Mouse (Mus musculus) limb, embryonic 12.5 days (tissue): ENCODE data around the gene Rnf214. TPM values are rescaled to one million over a fixed set of nuclear protein-coding genes. Genes with fewer than 3 reads are reported as not detected.

Source experiments
- ATAC-seq: fragments of 200-750 bp; cut with Nextera tagmentation; 2 replicates; pipeline ENCODE4 v1.8.0; 2017; ENCODE audit warnings: low read depth, moderate TSS enrichment; ENCODE audit not compliant: insufficient number of reproducible peaks, insufficient read depth, low FRiP score, low TSS enrichment
- H3K27ac ChIP-seq: fragments of 300-500 bp; sonication (generic); 2 replicates; pipeline ENCODE4 v1.5.1; 2016; ENCODE audit warnings: mild to moderate bottlenecking, moderate library complexity
- H3K27me3 ChIP-seq: fragments of 300-500 bp; sonication (generic); 2 replicates; pipeline ENCODE4 v1.6.1; 2016; ENCODE audit warnings: mild to moderate bottlenecking, moderate library complexity
- H3K36me3 ChIP-seq: fragments of 300-500 bp; sonication (generic); 2 replicates; pipeline ENCODE4 v1.6.1; 2016; ENCODE audit warnings: mild to moderate bottlenecking, moderate library complexity
- H3K4me1 ChIP-seq: fragments of 300-500 bp; sonication (generic); replicated peaks from 2 replicates; pipeline ENCODE4 v1.6.1; 2016
- H3K4me2 ChIP-seq: fragments of 300-500 bp; sonication (generic); 2 replicates; pipeline ENCODE4 v1.6.1; 2016; ENCODE audit warnings: mild to moderate bottlenecking, moderate library complexity
- H3K4me3 ChIP-seq: fragments of 300-500 bp; sonication (generic); replicated peaks from 2 replicates; pipeline ENCODE4 v1.5.1; 2016; ENCODE audit warnings: mild to moderate bottlenecking
- H3K9ac ChIP-seq: fragments of 300-500 bp; sonication (generic); replicated peaks from 2 replicates; pipeline ENCODE4 v1.6.1; 2016; ENCODE audit warnings: mild to moderate bottlenecking, moderate library complexity
- H3K9me3 ChIP-seq: fragments of 300-500 bp; sonication (generic); 2 replicates; pipeline ENCODE4 v1.6.1; 2016; ENCODE audit warnings: mild to moderate bottlenecking, moderate library complexity
- WGBS: fragments of 180-500 bp; shearing (Covaris S2); methylation state at CpG from one replicate; pipeline ENCODE4 v1.1.7; 2016; 5-methylcytosine and 5-hydroxymethylcytosine counted together
- polyA plus RNA-seq: library from polyadenylated mRNA; unstranded; fragments of >200 nt; fragmentation: Nextera tagmentation; extraction: Ambion mirVana; gene quantifications from 2 replicates; pipeline ENCODE4 v1.2.1, GENCODE M21; 2016

Rnf214 gene
- polyA plus RNA-seq, result 57.9 and 61.7 TPM in 2 replicates

DNA sequence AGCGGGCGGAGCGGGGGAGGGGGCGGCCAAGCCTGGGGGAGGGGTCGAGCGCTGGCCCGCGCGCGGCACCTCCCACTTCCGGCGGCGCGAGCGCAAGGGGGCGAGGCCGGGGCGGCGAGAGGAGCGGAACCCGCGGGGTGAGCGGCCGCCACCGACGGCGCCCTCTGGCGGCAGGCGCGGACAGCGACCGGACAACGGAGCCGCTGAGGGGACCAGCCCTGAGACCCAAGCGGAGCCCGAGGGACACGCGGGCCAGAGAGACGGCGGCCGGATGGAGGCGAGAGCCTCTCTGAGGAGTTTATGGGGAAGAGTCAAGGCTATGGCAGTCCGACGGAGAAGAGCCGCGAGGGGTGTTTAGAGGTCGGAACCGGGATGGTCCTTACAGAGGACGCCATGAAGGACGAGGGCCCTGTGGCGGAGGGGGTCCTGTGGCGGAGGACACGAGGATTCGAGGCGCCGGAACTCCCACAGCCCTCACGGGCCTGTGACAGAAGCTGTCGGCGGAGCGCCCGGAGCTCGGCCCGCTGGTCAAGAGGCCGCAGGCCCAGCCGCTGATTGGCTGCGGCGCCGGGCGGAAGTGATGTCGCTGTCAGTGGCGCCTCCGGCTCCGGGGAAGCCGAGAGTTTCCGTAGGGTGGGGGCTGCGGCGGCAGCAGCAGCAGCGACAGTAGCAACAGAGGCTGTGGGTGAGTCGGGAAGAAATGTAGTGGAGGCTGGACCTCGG lies at the start of gene Rnf214, which contains the start of gene Pcsk7:
TSS of gene Rnf214 (minus strand) at position 557 of the 723 bp plus-strand sequence.
TSS of gene Pcsk7 (plus strand) at position 143 of the 723 bp plus-strand sequence.
- H3K9me3 ChIP-seq, result no peaks in the 10 kb centered on the region
- H3K27me3 ChIP-seq, result no peaks in the 10 kb centered on the region
- H3K36me3 ChIP-seq, result peaks cover 52% of the 10 kb centered on the region
- H3K27ac ChIP-seq, result peak within 1 kb of the TSS; percentile 92
- H3K4me3 ChIP-seq, result peak within 1 kb of the TSS; percentile 92
- H3K9ac ChIP-seq, result peak within 1 kb of the TSS; percentile 93
- peaks cover 22% of the 10 kb centered on the region for H3K4me1 ChIP-seq
- WGBS, result under 1% methylated on average over 72 of the region's 80 CpGs
- ATAC-seq, result peak; percentile 86
- H3K4me2 ChIP-seq, result peak within 1 kb of the TSS; percentile 76

GRCm38 (mm10) chr9:45955107-45955963 lies 48.6 kb upstream of the Rnf214 start, which contains the start of gene Sidt2:
Gene Sidt2, minus strand, starts transcription at chr9:45955258.
- peak within 1 kb of the TSS; percentile 88 for H3K4me3 ChIP-seq
- H3K4me1 ChIP-seq, result peaks cover 30% of the 10 kb centered on the region
- H3K27ac ChIP-seq, result peak within 1 kb of the TSS; percentile 90
- no peaks in the 10 kb centered on the region for H3K9me3 ChIP-seq
- H3K27me3 ChIP-seq, result no peaks in the 10 kb centered on the region
- peaks cover 29% of the 10 kb centered on the region for H3K36me3 ChIP-seq
- ATAC-seq, result peak; percentile 95
- WGBS, result under 1% methylated on average over 42 of the region's 48 CpGs
- peak within 1 kb of the TSS; percentile 94 for H3K9ac ChIP-seq
- peak within 1 kb of the TSS; percentile 84 for H3K4me2 ChIP-seq

DNA sequence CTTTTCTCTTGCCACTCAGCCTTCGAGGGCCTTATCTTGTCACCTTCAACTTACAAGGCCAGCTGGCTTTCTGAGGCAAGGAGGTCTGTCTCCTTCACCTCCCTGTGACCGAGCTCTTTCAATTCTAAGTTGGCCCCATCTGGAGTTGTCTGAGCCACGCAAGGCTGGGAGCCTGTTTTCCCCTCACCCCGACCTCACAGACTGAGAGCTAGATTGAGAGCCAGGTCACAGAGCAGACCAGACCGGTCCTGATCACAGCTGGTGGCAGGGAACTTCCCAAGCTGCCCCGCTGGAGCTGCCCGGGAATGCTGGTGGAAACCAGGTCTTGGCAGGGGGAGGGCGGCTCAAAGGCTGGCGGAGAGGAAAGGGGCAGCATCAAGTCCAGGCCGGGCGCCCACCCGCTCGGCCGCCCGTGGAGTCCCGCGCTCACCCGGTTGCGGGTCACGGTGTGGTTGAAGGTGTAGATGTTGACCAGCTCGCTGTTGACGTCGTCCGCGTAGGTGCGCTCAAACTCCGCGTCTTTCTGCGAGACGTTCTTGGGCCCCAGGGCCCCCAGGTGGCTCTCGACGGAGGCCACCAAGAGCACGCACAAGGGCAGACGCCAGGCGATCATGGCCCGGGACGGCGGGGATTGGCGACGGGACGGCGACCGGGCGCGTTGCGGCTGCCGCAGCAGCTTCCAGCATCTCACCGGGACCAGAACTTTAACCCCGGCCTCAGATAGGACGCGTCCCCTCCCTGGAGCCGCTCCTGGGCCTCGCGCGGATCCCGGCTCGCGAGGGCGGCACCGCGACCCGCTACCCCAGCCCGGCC lies 47.8 kb upstream of the Rnf214 start:
- Histone ChIP-seq H3K9ac (peak overlapping the region; percentile 94), H3K27ac (peak overlapping the region; percentile 90), H3K4me3 (peak overlapping the region; percentile 88), H3K4me1 (peaks cover 26% of the 10 kb centered on the region), H3K27me3 (no peaks in the 10 kb centered on the region), H3K36me3 (peaks cover 33% of the 10 kb centered on the region), H3K9me3 (no peaks in the 10 kb centered on the region), H3K4me2 (peak overlapping the region; percentile 84)
- under 1% methylated on average over 63 of the region's 63 CpGs for WGBS
- ATAC-seq, result peak; percentile 44

GRCm38 (mm10) chr9:45953511-45954293 lies 47.0 kb upstream of the Rnf214 start:
- H3K9ac ChIP-seq, result peak overlapping the region; percentile 94
- no peak overlapping the region for H3K27ac ChIP-seq
- no peaks in the 10 kb centered on the region for H3K27me3 ChIP-seq
- H3K9me3 ChIP-seq, result no peaks in the 10 kb centered on the region
- ATAC-seq, result no peak
- 61% methylated on average over 13 of the region's 13 CpGs for WGBS
- H3K4me2 ChIP-seq, result peak overlapping the region; percentile 84
- H3K4me3 ChIP-seq, result peak overlapping the region; percentile 88
- peaks cover 40% of the 10 kb centered on the region for H3K36me3 ChIP-seq
- peaks cover 23% of the 10 kb centered on the region for H3K4me1 ChIP-seq

DNA sequence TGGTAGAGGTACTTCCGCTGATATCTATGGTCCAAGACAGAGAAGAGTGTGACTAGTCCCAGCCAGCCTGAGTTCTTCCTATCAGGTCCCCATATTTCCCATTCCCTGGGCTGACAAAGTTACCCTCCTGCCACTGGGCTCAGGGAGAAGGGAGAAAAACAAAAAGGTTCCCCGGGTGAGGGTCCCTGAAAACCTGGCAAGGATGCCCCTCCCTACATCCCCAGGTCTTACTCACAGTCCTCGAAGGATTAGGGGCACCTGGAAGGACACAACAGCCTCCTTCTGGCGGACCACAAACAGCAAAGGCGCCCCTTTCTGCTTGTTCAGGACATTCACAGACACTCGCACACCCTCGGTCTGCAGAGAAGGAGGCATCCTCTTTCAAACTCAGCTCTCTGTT lies 46.2 kb upstream of the Rnf214 start:
- Histone ChIP-seq H3K4me1 (peaks cover 23% of the 10 kb centered on the region), H3K9ac (peak overlapping the region; percentile 94), H3K36me3 (peaks cover 48% of the 10 kb centered on the region), H3K9me3 (no peaks in the 10 kb centered on the region), H3K27ac (no peak overlapping the region), H3K4me2 (peak overlapping the region; percentile 84; the same call in 1 of the 2 replicates), H3K4me3 (no peak overlapping the region), H3K27me3 (no peaks in the 10 kb centered on the region)
- 88% methylated on average over 7 of the region's 7 CpGs for WGBS
- ATAC-seq, result no peak

GRCm38 (mm10) chr9:45952057-45952456 lies 45.3 kb upstream of the Rnf214 start:
- Histone ChIP-seq H3K36me3 (peaks cover 54% of the 10 kb centered on the region), H3K4me2 (no peak overlapping the region), H3K27ac (no peak overlapping the region), H3K4me3 (no peak overlapping the region), H3K4me1 (peaks cover 23% of the 10 kb centered on the region), H3K9ac (no peak overlapping the region), H3K9me3 (no peaks in the 10 kb centered on the region), H3K27me3 (no peaks in the 10 kb centered on the region)
- WGBS, result 94% methylated on average over 4 of the region's 4 CpGs
- ATAC-seq, result no peak

GRCm38 (mm10) chr9:45946872-45947183 lies 40.1 kb upstream of the Rnf214 start:
- Histone ChIP-seq H3K9me3 (no peaks in the 10 kb centered on the region), H3K4me2 (no peak overlapping the region), H3K4me3 (no peak overlapping the region), H3K9ac (no peak overlapping the region), H3K36me3 (peaks cover 95% of the 10 kb centered on the region), H3K27ac (no peak overlapping the region), H3K27me3 (no peaks in the 10 kb centered on the region), H3K4me1 (no peaks in the 10 kb centered on the region)
- 86% methylated on average over 10 of the region's 10 CpGs for WGBS
- no peak for ATAC-seq

DNA sequence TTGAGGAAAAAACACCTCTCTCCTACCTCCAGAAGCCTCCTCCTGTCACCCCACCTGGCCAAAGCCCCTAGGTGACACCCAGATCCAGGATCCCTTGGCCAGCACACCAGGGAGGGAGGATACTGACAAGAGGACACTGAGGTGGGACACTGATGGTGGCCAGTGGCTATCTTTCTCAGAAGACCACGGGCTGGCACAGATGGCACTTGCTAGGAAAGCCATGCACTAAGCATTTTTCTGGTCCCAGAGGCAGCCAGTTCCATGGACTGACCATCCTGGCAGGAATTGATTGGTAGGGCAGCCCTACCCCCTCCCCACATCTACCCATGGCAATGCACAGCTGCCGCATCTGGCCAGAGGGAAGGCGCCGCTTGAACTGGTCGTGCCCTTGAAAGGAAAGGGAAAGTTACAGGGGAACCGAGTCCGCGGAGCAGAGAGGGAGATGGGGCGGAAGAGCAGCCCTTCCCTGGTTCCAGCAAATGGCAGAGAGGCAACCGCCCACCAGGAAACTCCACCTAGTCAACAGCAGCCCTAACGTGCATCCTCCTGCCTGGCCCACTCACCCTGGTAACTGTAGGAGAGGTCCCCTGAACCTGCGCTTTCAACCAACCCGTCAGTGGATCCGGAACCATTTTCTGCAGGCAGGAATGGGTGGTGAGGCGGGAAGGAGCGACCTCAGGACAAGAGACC lies 39.6 kb upstream of the Rnf214 start:
- Histone ChIP-seq H3K4me1 (no peaks in the 10 kb centered on the region), H3K27ac (no peak overlapping the region), H3K9me3 (no peaks in the 10 kb centered on the region), H3K4me2 (no peak overlapping the region), H3K27me3 (no peaks in the 10 kb centered on the region), H3K36me3 (peaks cover 95% of the 10 kb centered on the region), H3K4me3 (no peak overlapping the region), H3K9ac (no peak overlapping the region; the same call in 1 of the 2 replicates)
- WGBS, result 85% methylated on average over 16 of the region's 16 CpGs
- no peak for ATAC-seq

GRCm38 (mm10) chr9:45945721-45946120 lies 39.0 kb upstream of the Rnf214 start:
- no peak for ATAC-seq
- Histone ChIP-seq H3K36me3 (peaks cover 97% of the 10 kb centered on the region), H3K4me1 (no peaks in the 10 kb centered on the region), H3K4me3 (no peak overlapping the region), H3K9me3 (no peaks in the 10 kb centered on the region), H3K4me2 (no peak overlapping the region), H3K9ac (no peak overlapping the region), H3K27ac (no peak overlapping the region), H3K27me3 (no peaks in the 10 kb centered on the region)
- 88% methylated on average over 13 of the region's 13 CpGs for WGBS
